Mouse (Mus musculus): ENCODE data around the gene Flt4. TPM values are rescaled to one million over a fixed set of nuclear protein-coding genes. Genes with fewer than 3 reads are reported as not detected.

Gene Flt4
- polyA plus RNA-seq, 1 experiment from 2014 or later: 2.8 TPM

Other genes with a start within 250 kb of the Flt4 start
- not detected in 2 replicates for gene Olfr1389, start 186.2 kb upstream of the Flt4 start, polyA plus RNA-seq (2016; fragmentation: Nextera tagmentation; extraction: Ambion mirVana)
- 0.06 TPM in 1 of 2 replicates, not detected in the other for gene Olfr1388, start 172.6 kb upstream of the Flt4 start, polyA plus RNA-seq (2016; fragmentation: Nextera tagmentation; extraction: Ambion mirVana)
- gene Olfr1387, start 153.9 kb upstream of the Flt4 start, polyA plus RNA-seq (2016; fragmentation: Nextera tagmentation; extraction: Ambion mirVana): not detected in 2 replicates
- gene Olfr1386, start 144.2 kb upstream of the Flt4 start, polyA plus RNA-seq (2016; fragmentation: Nextera tagmentation; extraction: Ambion mirVana): not detected in 2 replicates
- not detected in 2 replicates for gene Olfr1385, start 120.2 kb upstream of the Flt4 start, polyA plus RNA-seq (2016; fragmentation: Nextera tagmentation; extraction: Ambion mirVana)
- not detected in 2 replicates for gene Olfr1384, start 102.5 kb upstream of the Flt4 start, polyA plus RNA-seq (2016; fragmentation: Nextera tagmentation; extraction: Ambion mirVana)
- gene Olfr1383, start 89.6 kb upstream of the Flt4 start, polyA plus RNA-seq (2016; fragmentation: Nextera tagmentation; extraction: Ambion mirVana): not detected in 2 replicates
- gene Olfr1382, start 81.0 kb upstream of the Flt4 start, polyA plus RNA-seq (2016; fragmentation: Nextera tagmentation; extraction: Ambion mirVana): not detected in 2 replicates
- gene Olfr1381, start 65.8 kb upstream of the Flt4 start, polyA plus RNA-seq (2016; fragmentation: Nextera tagmentation; extraction: Ambion mirVana): not detected in 2 replicates
- gene Olfr1380, start 52.4 kb upstream of the Flt4 start, polyA plus RNA-seq (2016; fragmentation: Nextera tagmentation; extraction: Ambion mirVana): not detected in 2 replicates
- gene Scgb3a1, start 54.3 kb downstream of the Flt4 start, polyA plus RNA-seq (2016; fragmentation: Nextera tagmentation; extraction: Ambion mirVana): not detected in 2 replicates
- gene Cnot6, start 103.5 kb downstream of the Flt4 start, polyA plus RNA-seq (2016; fragmentation: Nextera tagmentation; extraction: Ambion mirVana): 81.5 and 82.9 TPM in 2 replicates
- gene Gfpt2, start 184.9 kb downstream of the Flt4 start, polyA plus RNA-seq (2016; fragmentation: Nextera tagmentation; extraction: Ambion mirVana): 8.1 and 8.2 TPM in 2 replicates
- gene Mapk9, start 237.5 kb downstream of the Flt4 start, polyA plus RNA-seq (2016; fragmentation: Nextera tagmentation; extraction: Ambion mirVana): 52.1 and 58.7 TPM in 2 replicates

All from neural tube, embryonic 12.5 days (tissue).